Mouse (Mus musculus): ENCODE results near the gene Ttll12. TPM values are rescaled to one million over a fixed set of nuclear protein-coding genes. Genes with fewer than 3 reads are reported as not detected.

Gene Ttll12
- total RNA-seq, 4 experiments from 2014 or later: 9.5 to 13.3 (median 11.7) TPM

DNA sequence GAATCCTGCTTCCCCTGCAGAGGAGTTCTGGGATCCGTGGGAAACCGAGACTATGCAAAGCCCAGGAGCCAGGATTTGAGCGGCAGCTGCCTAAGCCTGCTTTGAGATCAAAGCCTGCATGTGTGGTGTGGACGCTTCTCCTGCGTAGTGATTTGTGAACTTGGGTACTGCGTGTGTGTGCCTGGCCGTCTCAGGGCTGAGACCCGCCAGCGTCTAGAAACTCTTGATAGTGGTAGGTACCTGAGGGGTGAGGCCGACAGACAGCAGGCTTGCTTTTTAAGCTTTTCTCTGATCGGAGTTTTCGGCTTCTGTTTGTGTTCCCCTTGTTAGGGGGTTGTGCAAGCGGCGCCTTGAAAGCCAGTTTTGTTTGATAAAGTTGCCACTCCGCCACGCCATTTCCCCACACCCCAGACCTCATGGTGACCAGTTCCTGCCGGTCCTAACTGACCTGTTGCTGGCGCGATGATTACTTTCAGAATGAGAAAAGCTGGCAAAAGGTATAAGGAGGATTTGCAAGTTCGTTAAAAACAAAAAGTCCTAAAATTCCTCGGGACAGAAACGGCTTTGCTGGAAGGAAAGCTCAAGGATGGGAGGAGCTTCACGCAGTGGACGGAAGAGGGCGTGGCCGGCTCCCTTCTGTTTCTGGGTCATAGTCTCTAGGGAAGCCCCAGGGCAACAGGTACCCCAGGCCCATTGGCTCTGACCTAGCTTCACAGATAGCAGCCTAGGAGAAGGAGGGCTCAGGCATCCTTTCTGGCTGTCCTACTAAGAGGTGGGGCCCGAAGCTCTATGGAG lies 30.9 kb downstream of the Ttll12 start:
- no peak for DNase-seq (ENCODE audit: low spot score in 2 of 2)

DNA sequence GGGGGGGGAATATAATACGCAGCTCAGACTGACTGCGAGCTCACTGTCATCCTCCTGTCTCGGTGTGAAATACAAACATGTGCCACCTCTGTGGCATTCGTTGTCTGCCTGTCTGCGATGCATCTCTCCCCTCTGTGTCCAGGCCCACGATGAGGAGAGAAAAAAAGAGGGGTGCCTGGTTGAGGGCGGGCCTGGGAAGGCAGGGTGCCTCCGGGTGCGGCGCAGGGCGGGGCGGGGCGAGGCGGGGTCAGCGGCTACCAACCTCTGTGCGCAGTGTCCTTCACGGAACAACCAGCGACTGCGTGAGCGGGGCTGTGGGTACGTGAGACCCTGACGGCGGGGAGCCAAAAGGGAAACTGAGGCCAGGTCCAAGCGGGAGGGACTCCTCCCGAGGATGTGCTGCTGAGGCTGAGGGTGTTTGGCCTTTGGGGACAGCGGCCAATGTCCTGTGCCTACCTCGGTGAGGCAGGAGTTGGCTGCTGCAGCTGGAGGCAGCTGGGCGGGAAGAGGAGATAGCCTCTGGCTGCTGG lies 31.6 kb downstream of the Ttll12 start, which contains the start of the genes Tspo and Mcat:
Gene Tspo (plus strand): TSS at position 266 of the 530 bp plus-strand sequence.
Gene Mcat (minus strand): TSS at position 461 of the 530 bp plus-strand sequence.
- DNase-seq (ENCODE audit: low spot score in 2 of 2): no peak

DNA sequence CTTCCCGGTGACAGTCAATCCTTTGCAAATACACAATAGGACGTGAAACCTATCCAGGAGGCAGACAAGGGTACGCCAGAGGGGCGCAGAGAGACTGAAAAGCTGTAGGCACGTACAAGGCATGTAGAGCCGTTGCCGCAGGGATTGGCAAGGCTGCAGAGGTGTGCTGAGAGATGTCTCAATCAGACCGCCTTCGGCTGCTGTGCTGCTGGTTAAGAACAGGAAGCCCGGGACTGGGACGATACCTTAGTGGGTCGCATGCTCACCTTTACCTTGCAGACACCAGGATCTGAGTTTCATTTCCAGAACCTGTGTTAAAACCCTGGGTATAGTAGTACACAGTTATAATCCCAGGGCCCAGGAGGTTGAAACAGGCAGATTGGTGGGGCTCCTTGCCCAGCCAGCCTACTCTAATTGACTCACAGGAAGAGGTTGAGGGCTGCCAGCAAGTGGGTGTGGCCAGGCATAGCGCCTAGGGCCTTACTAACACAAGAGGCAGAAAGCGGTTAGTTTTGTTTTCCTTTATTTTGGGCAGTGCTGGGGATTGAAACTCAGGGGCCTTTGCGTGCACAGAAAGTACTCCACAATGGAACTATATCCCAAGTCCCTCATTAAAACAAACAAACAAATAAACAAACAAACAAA lies 32.2 kb downstream of the Ttll12 start:
- DNase-seq (ENCODE audit: low spot score in 2 of 2): peak; percentile 73 to 75

DNA sequence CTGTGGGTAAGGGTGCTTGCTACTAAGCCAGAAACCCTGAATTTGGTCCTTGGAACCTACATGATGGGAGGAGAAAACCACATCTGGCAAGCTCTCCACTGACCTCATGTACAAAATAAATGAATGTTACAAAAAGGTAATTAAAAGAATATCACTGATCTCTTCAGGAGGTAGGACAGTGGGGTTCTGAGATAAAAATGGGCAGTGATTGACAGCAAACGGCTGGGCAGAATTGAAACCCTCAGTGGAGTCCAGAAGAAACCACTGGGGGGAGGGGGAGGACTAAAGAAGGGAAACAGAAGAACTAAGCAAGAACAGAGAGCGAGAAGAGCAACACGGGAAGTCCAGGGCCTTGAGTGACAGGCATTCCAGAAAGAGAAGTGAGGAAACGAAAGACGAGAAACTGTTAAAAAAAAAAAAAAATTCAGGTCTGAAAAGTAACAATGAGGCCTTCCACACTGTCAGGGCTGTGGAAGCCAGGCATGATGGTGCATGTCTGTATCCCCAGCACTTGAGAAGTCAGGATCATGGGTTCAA lies 33.9 kb downstream of the Ttll12 start:
- no peak for DNase-seq (ENCODE audit: low spot score in 2 of 2)

GRCm38 (mm10) chr15:83555161-83555974 lies 39.6 kb downstream of the Ttll12 start:
- peak; percentile 78 to 83 for DNase-seq (ENCODE audit: low spot score in 2 of 2)

- no peak for DNase-seq (ENCODE audit: low spot score in 2 of 2)
These were observed 41.1 kb downstream of the Ttll12 start for GRCm38 (mm10) chr15:83553831-83554230.

- DNase-seq (ENCODE audit: low spot score in 2 of 2): no peak
These were observed 44.8 kb downstream of the Ttll12 start for GRCm38 (mm10) chr15:83550137-83550536.

DNA sequence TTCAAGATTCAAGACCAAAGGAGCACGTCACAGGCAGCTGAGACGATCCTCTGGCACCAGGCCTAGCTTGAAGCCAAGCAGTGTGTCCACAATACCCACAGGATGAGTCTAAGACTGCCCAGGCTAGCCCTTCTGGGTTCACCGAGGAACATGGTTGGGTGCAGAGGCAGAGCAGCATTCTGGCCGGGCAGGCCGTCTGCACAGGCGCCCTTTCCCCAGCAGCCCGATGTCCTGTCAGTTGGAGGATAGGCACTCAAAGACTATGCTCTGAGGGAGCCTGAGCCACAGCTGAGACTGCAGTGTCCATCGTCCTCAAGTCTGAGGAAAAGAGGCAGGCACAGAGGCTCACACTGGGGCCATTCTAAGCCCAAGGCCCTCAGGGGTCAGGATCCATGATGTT lies 47.8 kb downstream of the Ttll12 start:
- no peak for DNase-seq (ENCODE audit: low spot score in 2 of 2)

DNA sequence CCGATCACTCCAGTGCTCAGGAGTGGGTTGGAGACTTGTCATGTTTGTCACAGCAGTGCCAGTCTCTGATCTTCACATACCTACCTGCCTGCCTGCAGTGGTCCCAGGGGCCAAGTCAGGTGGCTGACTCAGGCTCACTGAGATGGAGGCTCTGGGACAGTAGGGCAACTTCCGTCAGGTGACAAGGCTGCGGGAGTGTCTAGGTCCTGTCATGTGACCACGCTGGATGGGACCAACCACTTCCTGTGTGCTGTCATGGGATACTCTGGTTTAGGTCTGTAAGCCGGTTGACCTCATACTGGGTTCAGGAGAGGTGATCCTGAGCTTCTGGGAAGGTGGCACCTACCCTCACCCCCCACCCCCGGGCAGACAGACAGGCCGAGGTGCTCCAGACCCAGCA lies 48.9 kb downstream of the Ttll12 start:
- DNase-seq (ENCODE audit: low spot score in 2 of 2): no peak

GRCm38 (mm10) chr15:83541647-83542287 lies 53.2 kb downstream of the Ttll12 start:
- DNase-seq (ENCODE audit: low spot score in 2 of 2): no peak

- no peak for DNase-seq (ENCODE audit: low spot score in 2 of 2)
These were observed 55.1 kb downstream of the Ttll12 start for GRCm38 (mm10) chr15:83539905-83540304.

GRCm38 (mm10) chr15:83538855-83539254 lies 56.1 kb downstream of the Ttll12 start:
- DNase-seq (ENCODE audit: low spot score in 2 of 2): no peak

GRCm38 (mm10) chr15:83535890-83536231 lies 59.1 kb downstream of the Ttll12 start:
- no peak for DNase-seq (ENCODE audit: low spot score in 2 of 2)

DNA sequence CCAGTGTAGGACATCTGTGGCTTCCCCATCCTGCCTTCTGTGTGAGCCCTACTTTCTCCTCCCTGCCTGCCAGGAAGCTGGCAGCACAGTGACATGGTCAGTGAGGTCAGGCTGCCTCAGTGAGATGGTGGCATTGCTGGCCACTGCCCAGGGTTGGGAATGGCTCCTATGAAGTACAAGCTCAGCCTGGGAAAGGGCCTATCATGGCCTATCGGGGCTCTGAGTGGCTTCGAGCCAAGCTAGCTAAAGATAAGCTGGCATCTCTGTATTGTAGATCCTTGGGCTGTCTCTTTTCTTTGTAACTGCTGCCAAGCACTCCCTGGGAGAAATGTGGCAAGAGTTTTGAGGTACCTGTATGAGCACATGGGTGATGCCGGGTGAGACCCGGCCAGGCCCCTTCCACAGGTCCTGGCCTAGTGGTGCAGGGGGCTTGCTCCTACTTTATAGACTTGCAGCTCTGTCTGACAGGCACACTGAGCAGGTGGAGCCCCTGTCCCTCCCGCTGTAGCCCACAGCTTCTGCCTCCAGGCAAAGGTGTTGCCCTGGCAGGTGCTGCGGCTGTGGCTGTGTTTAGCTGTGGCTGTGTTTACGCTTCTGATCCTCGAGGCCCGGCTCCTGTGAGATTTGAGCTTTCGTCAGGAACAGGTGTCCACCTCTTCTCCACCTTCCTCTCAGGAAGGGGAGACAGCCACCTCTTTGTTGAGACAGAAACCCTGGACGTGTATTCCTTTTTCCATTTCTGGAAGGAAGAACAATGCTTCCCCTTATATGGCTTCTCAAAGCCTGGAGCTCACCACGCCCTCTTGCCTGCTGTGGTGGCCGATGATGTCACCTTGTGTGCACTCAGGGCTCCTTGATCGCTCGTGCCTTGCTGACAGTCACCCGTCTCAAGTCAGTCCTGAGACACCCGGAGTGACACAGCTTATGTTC lies 59.7 kb downstream of the Ttll12 start:
- DNase-seq (ENCODE audit: low spot score in 2 of 2): no peak

- no peak for DNase-seq (ENCODE audit: low spot score in 2 of 2)
These were observed 62.4 kb downstream of the Ttll12 start for GRCm38 (mm10) chr15:83532606-83533005.

- no peak for DNase-seq (ENCODE audit: low spot score in 2 of 2)
These were observed 62.9 kb downstream of the Ttll12 start for GRCm38 (mm10) chr15:83531961-83532469.

DNA sequence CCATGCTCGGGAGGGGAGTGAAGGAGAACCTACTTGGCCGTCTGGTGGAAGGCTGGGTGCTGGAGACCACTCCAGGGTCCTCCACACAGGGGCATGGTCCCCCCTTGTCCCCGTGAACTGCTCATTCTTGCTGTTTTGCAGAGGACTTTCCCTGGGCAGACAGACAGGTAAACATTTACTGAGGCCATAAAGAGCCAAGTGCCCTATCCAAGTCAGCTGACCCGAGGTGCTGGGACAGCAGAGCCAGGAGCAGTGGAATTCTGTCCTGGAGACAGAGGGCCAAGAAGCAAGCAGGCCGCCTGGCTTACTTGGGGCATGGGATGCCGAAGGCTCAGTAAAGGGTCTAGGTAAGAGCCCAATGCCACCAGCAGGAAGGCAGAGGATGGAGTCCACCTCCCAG lies 64.3 kb downstream of the Ttll12 start:
- no peak for DNase-seq (ENCODE audit: low spot score in 2 of 2)

DNA sequence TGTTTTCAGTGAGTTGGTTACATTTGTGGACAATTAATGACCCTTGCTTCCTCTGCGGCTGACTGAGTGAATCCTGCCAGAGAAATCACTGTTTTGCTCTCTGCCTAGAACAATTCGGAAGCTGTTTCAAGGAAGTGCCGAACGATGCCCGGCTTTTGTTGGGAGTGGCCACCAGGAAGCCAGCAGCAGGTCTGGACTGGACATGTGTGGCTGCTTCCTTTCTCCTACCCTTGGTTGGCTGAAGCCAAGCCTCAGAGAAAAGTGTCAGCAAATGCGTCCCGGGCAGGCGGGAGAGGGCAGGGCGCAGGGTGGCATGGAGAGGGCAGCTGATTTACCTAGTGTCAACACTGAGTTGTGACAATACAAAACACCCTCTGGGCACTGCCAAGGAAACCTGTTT lies 64.7 kb downstream of the Ttll12 start:
- no peak for DNase-seq (ENCODE audit: low spot score in 2 of 2)

GRCm38 (mm10) chr15:83529765-83530164 lies 65.2 kb downstream of the Ttll12 start:
- DNase-seq (ENCODE audit: low spot score in 2 of 2): no peak

GRCm38 (mm10) chr15:83528892-83529291 lies 66.1 kb downstream of the Ttll12 start:
- DNase-seq (ENCODE audit: low spot score in 2 of 2): no peak
